Mouse (Mus musculus) mesoderm, embryonic 11.5 days (tissue): ENCODE measurements around the gene Itpr2.

ENCODE experiments used
- DNase-seq: peaks from one replicate; pipeline ENCODE4 v3.0.0-alpha.2; 2012; ENCODE audit warnings: low read depth, low spot score

Gene Itpr2

DNA sequence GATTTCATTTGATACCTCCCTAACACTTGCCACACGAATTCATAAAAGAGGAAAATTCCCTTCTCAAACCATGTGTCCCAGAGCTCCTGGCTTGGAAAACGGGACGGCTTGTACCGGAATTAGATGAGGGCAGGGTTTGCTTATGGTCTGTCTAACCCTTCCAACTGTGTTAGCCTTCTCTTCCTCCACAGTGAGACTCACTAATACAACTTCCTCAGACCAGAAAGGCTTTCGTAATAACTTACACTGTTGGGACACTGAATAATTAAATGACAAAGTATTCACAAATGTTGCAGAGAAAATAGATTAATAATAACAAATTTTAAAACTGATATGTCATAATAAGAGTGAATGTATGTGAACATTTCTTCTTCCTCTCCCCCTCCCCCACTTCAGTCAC is 187.7 kb downstream of the Itpr2 start:
- no peak for DNase-seq

DNA sequence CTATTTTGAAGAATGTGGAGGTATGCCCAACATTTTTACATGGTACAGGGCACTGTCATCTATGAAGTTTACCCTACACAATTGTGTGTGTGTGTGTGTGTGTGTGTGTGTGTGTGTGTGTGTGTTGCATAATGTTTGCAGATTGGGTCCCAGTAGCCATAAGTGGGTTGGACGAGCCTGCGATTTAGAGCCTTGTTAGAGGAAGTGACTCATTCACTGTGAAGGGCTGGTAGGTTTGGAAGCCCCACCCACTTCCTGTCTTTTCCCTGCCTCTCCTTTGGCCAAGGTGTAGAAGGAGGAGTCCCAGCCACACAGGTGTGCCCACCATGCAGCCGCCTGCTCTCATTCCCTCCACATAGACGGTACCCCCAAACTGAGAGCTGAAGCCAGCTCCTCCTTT is 188.6 kb downstream of the Itpr2 start:
- DNase-seq: no peak

- DNase-seq: no peak
Observed at GRCm38 (mm10) chr6:146310210-146310609, 191.8 kb downstream of the Itpr2 start.

- DNase-seq: no peak
Observed at GRCm38 (mm10) chr6:146309335-146309734, 192.7 kb downstream of the Itpr2 start.

GRCm38 (mm10) chr6:146305995-146306394 is 196.0 kb downstream of the Itpr2 start:
- no peak for DNase-seq

DNA sequence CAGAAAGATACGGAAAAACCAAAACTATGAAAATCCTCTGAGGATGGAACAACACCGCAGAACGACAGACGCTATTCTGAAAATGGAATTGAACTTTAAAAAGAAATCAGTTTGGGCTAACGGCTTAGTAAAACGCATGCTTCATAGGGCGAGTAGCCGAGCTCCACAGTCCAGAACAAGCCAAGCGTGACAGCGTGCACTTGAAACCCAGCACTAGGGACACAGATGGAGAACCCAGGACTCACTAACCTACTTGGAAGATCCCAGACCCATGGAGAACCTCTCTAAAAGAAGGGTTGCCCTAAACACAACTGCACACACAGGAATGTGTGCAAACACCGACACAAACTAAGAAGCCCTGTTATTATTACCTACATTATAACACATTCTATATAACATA is 197.9 kb downstream of the Itpr2 start:
- no peak for DNase-seq

- no peak for DNase-seq
Observed at GRCm38 (mm10) chr6:146303336-146303735, 198.7 kb downstream of the Itpr2 start.

GRCm38 (mm10) chr6:146302574-146303130 is 199.4 kb downstream of the Itpr2 start:
- DNase-seq: no peak

GRCm38 (mm10) chr6:146302101-146302500 is 199.9 kb downstream of the Itpr2 start:
- no peak for DNase-seq

- no peak for DNase-seq
Observed at GRCm38 (mm10) chr6:146300961-146301360, 201.1 kb downstream of the Itpr2 start.

DNA sequence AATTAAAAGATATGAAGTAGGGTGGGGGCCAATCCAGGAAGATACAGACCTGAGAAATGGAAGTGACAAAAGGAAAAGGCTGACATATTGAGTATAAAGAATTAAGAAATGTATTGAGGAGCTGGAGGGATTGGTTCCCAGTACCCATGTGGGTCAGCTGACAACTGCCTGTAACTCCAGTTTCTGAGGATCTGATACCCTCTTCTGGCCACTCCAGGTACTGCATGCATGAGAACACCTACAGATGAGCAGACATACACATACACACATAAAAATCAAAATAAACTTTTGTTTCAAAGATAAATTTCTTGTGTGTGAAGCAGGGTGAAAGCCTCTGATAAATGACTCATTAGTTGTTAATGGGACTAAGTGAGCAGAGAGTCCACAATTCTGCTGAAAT is 203.3 kb downstream of the Itpr2 start:
- DNase-seq: no peak

DNA sequence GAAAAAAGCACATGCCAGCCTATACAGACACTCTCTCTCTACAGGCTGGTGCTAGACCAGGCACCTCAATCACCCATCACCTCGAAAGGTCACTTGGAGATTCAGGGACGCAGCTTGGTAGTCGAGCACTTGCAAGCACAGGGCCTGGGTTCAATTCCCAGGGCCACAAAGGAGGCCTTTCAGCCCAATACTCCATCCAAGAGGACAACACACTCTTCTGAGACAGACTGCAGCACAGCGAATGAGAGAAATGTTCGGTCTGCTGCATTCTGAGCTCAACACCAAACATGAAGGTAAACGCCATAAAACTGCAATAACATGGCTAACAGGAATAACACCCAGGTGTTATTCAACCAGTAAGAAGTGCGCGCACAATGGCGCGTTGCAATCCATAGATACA is 211.0 kb downstream of the Itpr2 start:
- DNase-seq: no peak

DNA sequence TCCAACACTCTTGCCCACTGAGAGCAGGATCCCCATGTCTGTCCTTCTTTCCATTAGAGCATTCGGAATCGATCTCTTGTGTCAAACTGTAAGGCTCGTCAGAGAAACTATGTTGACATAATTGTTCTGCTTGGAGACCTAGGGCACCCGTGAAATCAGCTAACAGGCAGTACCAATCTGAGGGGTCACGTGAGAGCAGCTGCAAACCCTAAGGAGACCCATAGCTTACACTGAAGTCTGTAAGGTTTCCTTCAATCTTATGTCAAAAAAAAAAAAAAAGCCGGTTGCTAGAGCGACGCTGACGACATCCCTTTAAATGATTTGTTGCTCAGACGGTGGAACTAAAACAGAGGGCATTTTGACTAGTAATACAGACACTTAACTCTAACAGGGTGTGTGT is 212.2 kb downstream of the Itpr2 start:
- DNase-seq: no peak

- no peak for DNase-seq
Observed at GRCm38 (mm10) chr6:146288266-146288665, 213.8 kb downstream of the Itpr2 start.

DNA sequence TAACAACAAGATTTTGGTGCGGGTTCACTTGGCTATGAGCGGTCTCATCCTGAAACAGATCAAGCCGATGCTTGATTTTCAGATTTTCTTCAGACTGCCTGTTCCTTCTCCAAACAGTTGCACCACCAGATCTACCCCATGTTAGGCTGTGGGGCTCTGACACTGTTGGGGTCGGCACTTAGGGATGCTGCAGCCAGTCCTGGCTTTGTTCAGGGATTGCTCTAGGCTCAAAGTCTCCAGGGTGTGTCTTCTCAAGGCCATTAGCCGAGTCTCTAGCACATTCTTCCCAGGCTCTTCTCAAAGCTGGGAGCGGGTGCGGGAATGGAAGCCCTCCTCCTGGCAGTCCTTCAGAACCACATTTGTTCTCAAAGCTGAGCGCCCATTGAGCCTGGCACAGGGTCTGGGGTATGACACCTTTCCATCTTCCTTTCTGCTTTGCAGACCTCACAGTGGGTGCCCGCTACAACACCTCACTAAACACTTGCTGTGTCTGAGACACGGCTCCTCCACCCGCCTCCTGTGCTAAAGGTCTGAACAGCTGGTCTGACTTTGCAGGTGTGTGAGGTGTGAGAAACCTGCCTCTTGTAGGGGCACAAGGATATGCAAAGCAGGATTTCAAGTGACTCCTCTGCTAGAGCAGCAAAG is 217.0 kb downstream of the Itpr2 start:
- no peak for DNase-seq

- DNase-seq: no peak
Observed at GRCm38 (mm10) chr6:146283981-146284380, 218.0 kb downstream of the Itpr2 start.

GRCm38 (mm10) chr6:146282061-146282659 is 219.9 kb downstream of the Itpr2 start:
- no peak for DNase-seq

GRCm38 (mm10) chr6:146281176-146281899 is 220.7 kb downstream of the Itpr2 start:
- no peak for DNase-seq

- DNase-seq: no peak
Observed at GRCm38 (mm10) chr6:146273256-146273655, 228.8 kb downstream of the Itpr2 start.

- peak; percentile 74 for DNase-seq
Observed at GRCm38 (mm10) chr6:146272253-146273036, 229.6 kb downstream of the Itpr2 start.

GRCm38 (mm10) chr6:146270776-146271533 is 231.1 kb downstream of the Itpr2 start:
- DNase-seq: no peak
